Mouse (Mus musculus) kidney, adult 2 months (tissue): ENCODE results near the gene Olfr792. TPM values are rescaled to one million over a fixed set of nuclear protein-coding genes. Genes with fewer than 3 reads are reported as not detected.

ENCODE experiments used
- DNase-seq: peaks from one replicate; pipeline ENCODE4 v3.0.0; 2021
- H3K27ac ChIP-seq: fragments of 200-500 bp; 2 replicates; pipeline ENCODE4 v1.5.1; 2012; ENCODE audit warnings: low read depth, low read length, control low read depth, inconsistent platforms; ENCODE audit not compliant: insufficient read depth
- H3K27me3 ChIP-seq: fragments of 200-500 bp; replicated peaks from 2 replicates; pipeline ENCODE4 v1.6.1; 2012; ENCODE audit warnings: mild to moderate bottlenecking, moderate library complexity, low read length, inconsistent platforms; ENCODE audit not compliant: control insufficient read depth, insufficient read depth
- H3K36me3 ChIP-seq: fragments of 200-500 bp; 2 replicates; pipeline ENCODE4 v1.6.1; 2012; ENCODE audit warnings: mild to moderate bottlenecking, moderate library complexity, low read length, inconsistent platforms; ENCODE audit not compliant: control insufficient read depth, insufficient read depth
- H3K4me1 ChIP-seq: fragments of 200-500 bp; 2 replicates; pipeline ENCODE4 v1.6.1; 2011; ENCODE audit warnings: low read length; ENCODE audit not compliant: control insufficient read depth, insufficient read depth
- H3K4me3 ChIP-seq: fragments of 200-500 bp; 2 replicates; pipeline ENCODE4 v1.5.1; 2011; ENCODE audit warnings: mild to moderate bottlenecking, low read depth, low read length, control low read depth; ENCODE audit not compliant: insufficient read depth
- CTCF ChIP-seq: fragments of 200-500 bp; conservative IDR thresholded peaks from 2 replicates; pipeline ENCODE4 v1.5.1; 2011; ENCODE audit warnings: low read depth, mild to moderate bottlenecking, control low read depth, low read length, moderate library complexity, mixed read lengths; ENCODE audit not compliant: insufficient read depth, insufficient read length
- POLR2A ChIP-seq: fragments of 200-500 bp; IDR thresholded peaks from one replicate; pipeline ENCODE4 v1.6.1; 2011; ENCODE audit warnings: low read depth, low read length, control low read depth
- WGBS: fragments of 180-500 bp; shearing (Covaris S2); methylation state at CpG from one replicate; pipeline ENCODE4 v1.1.7; 2018; 5-methylcytosine and 5-hydroxymethylcytosine counted together
- polyA plus RNA-seq: library from polyadenylated mRNA; depleted of rRNA; stranded (reverse); fragments of >200 nt; gene quantifications from 2 replicates; pipeline ENCODE4 v1.2.3, GENCODE M21; 2012; rRNA removed

The Olfr792 gene
- polyA plus RNA-seq: not detected in 2 replicates

- 79% methylated on average over 1 of the region's 1 CpGs for WGBS
- Histone ChIP-seq H3K27ac (no peak within 1 kb of the TSS), H3K36me3 (no peaks in the 10 kb centered on the region), H3K4me1 (no peaks in the 10 kb centered on the region), H3K4me3 (no peak within 1 kb of the TSS), H3K27me3 (no peaks in the 10 kb centered on the region)
- TF ChIP-seq CTCF (no peak), POLR2A (no peak)
- DNase-seq: no peak
These were observed at the start of gene Olfr792 for GRCm38 (mm10) chr10:129538862-129539261. Gene Olfr792 (plus strand): TSS chr10:129539162.

- no peak for DNase-seq
- no peaks in the 10 kb centered on the region for H3K4me1 ChIP-seq
- TF ChIP-seq CTCF (no peak), POLR2A (no peak)
- H3K27me3 ChIP-seq: no peaks in the 10 kb centered on the region
- 79% methylated on average over 2 of the region's 2 CpGs for WGBS
- no peak overlapping the region for H3K27ac ChIP-seq
- H3K36me3 ChIP-seq: no peaks in the 10 kb centered on the region
- no peak overlapping the region for H3K4me3 ChIP-seq
These were observed 48.9 kb upstream of the Olfr792 start for GRCm38 (mm10) chr10:129490101-129490500.

- Histone ChIP-seq H3K27ac (no peak within 1 kb of the TSS), H3K4me3 (no peak within 1 kb of the TSS), H3K27me3 (no peaks in the 10 kb centered on the region), H3K4me1 (no peaks in the 10 kb centered on the region), H3K36me3 (no peaks in the 10 kb centered on the region)
- DNase-seq: no peak
- TF ChIP-seq CTCF (no peak), POLR2A (no peak)
These were observed 40.8 kb upstream of the Olfr792 start, which contains the start of gene Olfr790 for GRCm38 (mm10) chr10:129498192-129498591. Gene Olfr790 (plus strand): TSS chr10:129498492.

GRCm38 (mm10) chr10:129521492-129521891, 17.5 kb upstream of the Olfr792 start, which contains the start of gene Olfr791:
Gene Olfr791 (plus strand): TSS chr10:129521792.
- no peak within 1 kb of the TSS for H3K27ac ChIP-seq
- DNase-seq: no peak
- no peaks in the 10 kb centered on the region for H3K36me3 ChIP-seq
- H3K4me1 ChIP-seq: no peaks in the 10 kb centered on the region
- H3K4me3 ChIP-seq: no peak within 1 kb of the TSS
- 68% methylated on average over 3 of the region's 3 CpGs for WGBS
- H3K27me3 ChIP-seq: no peaks in the 10 kb centered on the region
- TF ChIP-seq CTCF: no peak
- TF ChIP-seq POLR2A: no peak

GRCm38 (mm10) chr10:129549354-129549753, 10.4 kb downstream of the Olfr792 start:
- Histone ChIP-seq H3K4me3 (no peak overlapping the region), H3K27ac (no peak overlapping the region), H3K27me3 (no peaks in the 10 kb centered on the region), H3K4me1 (no peaks in the 10 kb centered on the region), H3K36me3 (no peaks in the 10 kb centered on the region)
- DNase-seq: peak; percentile 23
- 58% methylated on average over 1 of the region's 1 CpGs for WGBS
- no peak for TF ChIP-seq POLR2A
- no peak for TF ChIP-seq CTCF

GRCm38 (mm10) chr10:129567355-129567754, 28.4 kb downstream of the Olfr792 start, which contains the start of gene Olfr794:
Gene Olfr794 (plus strand): TSS chr10:129567655.
- Histone ChIP-seq H3K4me1 (no peaks in the 10 kb centered on the region), H3K27ac (no peak within 1 kb of the TSS), H3K27me3 (no peaks in the 10 kb centered on the region), H3K36me3 (no peaks in the 10 kb centered on the region), H3K4me3 (no peak within 1 kb of the TSS)
- no peak for DNase-seq
- TF ChIP-seq CTCF (no peak), POLR2A (no peak)
- WGBS: 66% methylated on average over 2 of the region's 2 CpGs

- no peak for TF ChIP-seq POLR2A
- TF ChIP-seq CTCF: no peak
- no peak overlapping the region for H3K27ac ChIP-seq
- 36% methylated on average over 1 of the region's 1 CpGs for WGBS
These were observed 38.1 kb downstream of the Olfr792 start for GRCm38 (mm10) chr10:129577066-129577465.

More at GRCm38 (mm10) chr10:129577066-129577465, 38.1 kb downstream of the Olfr792 start:
- no peaks in the 10 kb centered on the region for H3K4me1 ChIP-seq
- H3K4me3 ChIP-seq: no peak overlapping the region
- no peaks in the 10 kb centered on the region for H3K27me3 ChIP-seq
- no peaks in the 10 kb centered on the region for H3K36me3 ChIP-seq
- no peak for DNase-seq

Other genes starting within 250 kb of the Olfr792 start
- gene Olfr780, start 221.0 kb upstream of the Olfr792 start, polyA plus RNA-seq: not detected in 2 replicates
- not detected in 2 replicates for gene Olfr781, start 210.3 kb upstream of the Olfr792 start, polyA plus RNA-seq
- gene Olfr782, start 190.3 kb upstream of the Olfr792 start, polyA plus RNA-seq: not detected in 2 replicates
- gene Olfr784, start 155.1 kb upstream of the Olfr792 start, polyA plus RNA-seq: not detected in 2 replicates
- not detected in 2 replicates for gene Olfr785, start 133.7 kb upstream of the Olfr792 start, polyA plus RNA-seq
- gene Olfr786, start 111.9 kb upstream of the Olfr792 start, polyA plus RNA-seq: not detected in 2 replicates
- not detected in 2 replicates for gene Olfr787, start 77.3 kb upstream of the Olfr792 start, polyA plus RNA-seq
- not detected in 2 replicates for gene Olfr788, start 68.2 kb upstream of the Olfr792 start, polyA plus RNA-seq
- gene Olfr789, start 54.4 kb upstream of the Olfr792 start, polyA plus RNA-seq: not detected in 2 replicates
- not detected in 2 replicates for gene Olfr790, start 40.7 kb upstream of the Olfr792 start, polyA plus RNA-seq
- not detected in 2 replicates for gene Olfr791, start 17.4 kb upstream of the Olfr792 start, polyA plus RNA-seq
- not detected in 2 replicates for gene Olfr794, start 28.5 kb downstream of the Olfr792 start, polyA plus RNA-seq
- not detected in 2 replicates for gene Olfr796, start 73.4 kb downstream of the Olfr792 start, polyA plus RNA-seq
- gene Olfr798, start 88.8 kb downstream of the Olfr792 start, polyA plus RNA-seq: not detected in 2 replicates
- gene Olfr799, start 98.3 kb downstream of the Olfr792 start, polyA plus RNA-seq: not detected in 2 replicates
- gene Olfr800, start 118.5 kb downstream of the Olfr792 start, polyA plus RNA-seq: not detected in 2 replicates
- not detected in 2 replicates for gene Olfr801, start 134.7 kb downstream of the Olfr792 start, polyA plus RNA-seq
- not detected in 2 replicates for gene Olfr802, start 149.0 kb downstream of the Olfr792 start, polyA plus RNA-seq
- not detected in 2 replicates for gene Olfr803, start 155.1 kb downstream of the Olfr792 start, polyA plus RNA-seq
- gene Olfr804, start 164.0 kb downstream of the Olfr792 start, polyA plus RNA-seq: not detected in 2 replicates
- not detected in 2 replicates for gene Olfr805, start 190.2 kb downstream of the Olfr792 start, polyA plus RNA-seq
- not detected in 2 replicates for gene Olfr806, start 202.8 kb downstream of the Olfr792 start, polyA plus RNA-seq
- not detected in 2 replicates for gene Olfr807, start 218.6 kb downstream of the Olfr792 start, polyA plus RNA-seq
- gene Olfr808, start 226.3 kb downstream of the Olfr792 start, polyA plus RNA-seq: not detected in 2 replicates
- gene Olfr809, start 235.5 kb downstream of the Olfr792 start, polyA plus RNA-seq: not detected in 2 replicates